Mouse (Mus musculus): ENCODE results near the gene Nsmce3. TPM values are rescaled to one million over a fixed set of nuclear protein-coding genes. Genes with fewer than 3 reads are reported as not detected.

Nsmce3 gene
- total and polyA plus RNA-seq, 3 experiments: 6.4 to 9.1 (median 7.7) TPM

DNA sequence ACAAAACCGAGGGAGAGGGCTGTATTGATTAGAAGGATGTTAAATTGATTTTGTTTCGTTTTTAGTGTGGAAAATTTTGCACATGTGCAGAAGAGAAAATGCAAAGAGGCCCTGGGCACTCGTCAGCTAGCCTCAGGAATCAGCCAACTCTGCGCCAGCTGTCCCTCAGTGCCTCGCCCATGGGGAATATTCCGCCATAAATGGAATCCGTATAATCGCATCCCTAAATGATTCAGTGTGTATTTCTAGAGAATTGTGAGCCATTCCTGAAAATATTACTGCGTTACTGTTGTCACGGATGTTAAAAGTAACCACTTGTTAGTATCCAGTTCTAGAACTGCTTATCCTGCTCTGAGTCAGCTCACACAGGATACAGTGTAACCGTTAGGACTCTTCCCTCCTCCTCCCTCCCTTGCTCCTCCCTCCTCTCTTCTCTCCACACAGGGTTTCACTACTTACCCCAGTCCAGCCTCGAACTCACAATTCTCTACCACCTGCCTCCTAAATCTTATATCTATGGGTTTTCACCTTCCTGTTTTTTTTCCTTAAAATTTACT, 16.2 kb downstream of the Nsmce3 start:
- Histone ChIP-seq H3K4me1 (ENCODE audit: control insufficient read depth in 1 of 2, insufficient read depth in 2 of 2) (no peaks in the 10 kb centered on the region; a peak in 1 of 4 replicates), H3K27ac (ENCODE audit: insufficient read depth, low read depth) (no peak overlapping the region), H3K27me3 (replicated peaks) (no peaks in the 10 kb centered on the region), H3K9ac (ENCODE audit: insufficient read depth, low read depth) (peak overlapping the region; percentile 18; the same call in 1 of the 2 replicates), H3K36me3 (replicated peaks in 1 of 2; ENCODE audit: control insufficient read depth in 1 of 2, insufficient read depth in 1 of 2, low read length in 1 of 2) (no peaks in the 10 kb centered on the region), H3K4me2 (ENCODE audit: insufficient read depth, low read depth, poor library complexity, severe bottlenecking) (peak overlapping the region; percentile 82; the same call in 1 of the 2 replicates), H3K4me3 (replicated peaks in 1 of 3; ENCODE audit: low read depth in 2 of 3, low read length in 2 of 3, poor library complexity in 1 of 3) (peak overlapping the region; percentile 30 to 55 (median 42)), H3K9me3 (replicated peaks; ENCODE audit: low read length) (no peaks in the 10 kb centered on the region), H3K79me2 (replicated peaks; ENCODE audit: control insufficient read depth, extremely low read depth, insufficient read depth, poor library complexity, severe bottlenecking) (no peaks in the 10 kb centered on the region)
- no peak for TF ChIP-seq RCOR1 (conservative IDR thresholded peaks at IDR 0.05; ENCODE audit: low read depth, low read length)
- no peak for TF ChIP-seq MAZ (IDR thresholded peaks at IDR 0.05; ENCODE audit: low read depth, low read length)
- 0 out of 2 replicates have a peak, but pooled peaks have one; percentile 26 for TF ChIP-seq NRF1 (IDR thresholded peaks at IDR 0.05; ENCODE audit: low read depth, low read length)
- dilution Hi-C loops (cut with MboI; ENCODE audit: extremely low pct_ligation_motif_present, extremely low pct_unique_long_range_greater_than_20kb, low sequenced_read_pairs) (no loop called here), in situ Hi-C loops (cut with MboI; ENCODE audit: low pct_ligation_motif_present, low pct_unique_long_range_greater_than_20kb, low sequenced_read_pairs) (no loop called here)
- DNase-seq (ENCODE audit: extremely low read depth): no peak

DNA sequence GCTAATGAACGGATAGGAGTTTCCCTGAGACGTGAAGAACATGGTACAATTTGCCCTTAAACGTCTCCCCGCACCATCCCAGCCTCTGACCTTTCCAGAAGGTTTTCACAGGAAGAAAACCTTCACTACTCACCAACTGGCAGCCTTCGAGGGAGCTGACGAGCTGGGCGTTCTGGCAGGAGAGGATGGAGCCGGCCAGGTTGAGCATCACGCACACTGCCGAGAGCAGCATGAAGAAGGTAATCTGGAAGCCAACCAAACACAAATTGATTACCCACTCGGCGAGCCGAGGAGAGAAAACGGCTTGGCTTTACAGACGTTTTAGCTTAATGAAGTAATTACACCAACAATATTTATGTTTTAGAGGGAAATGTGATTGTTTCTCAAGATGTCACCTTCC, 16.8 kb downstream of the Nsmce3 start:
- no peak for TF ChIP-seq USF1 (IDR thresholded peaks at IDR 0.05; ENCODE audit: low read depth, low read length)
- TF ChIP-seq PAX5 (IDR thresholded peaks at IDR 0.05; ENCODE audit: low read length): no peak
- no peak for TF ChIP-seq ZMIZ1 (IDR thresholded peaks at IDR 0.05; ENCODE audit: low read depth, low read length)
- TF ChIP-seq EP300 (IDR thresholded peaks at IDR 0.05; ENCODE audit: low read length): no peak
- TF ChIP-seq MAZ (IDR thresholded peaks at IDR 0.05; ENCODE audit: low read depth, low read length): no peak
- no peak for TF ChIP-seq MAX (IDR thresholded peaks at IDR 0.05; ENCODE audit: low read length)
- TF ChIP-seq TCF12 (IDR thresholded peaks at IDR 0.05; ENCODE audit: low read depth, low read length): no peak
- H3K9me3 ChIP-seq (replicated peaks; ENCODE audit: low read length): no peaks in the 10 kb centered on the region
- no peak for DNase-seq (ENCODE audit: extremely low read depth)
- H3K4me2 ChIP-seq (ENCODE audit: insufficient read depth, low read depth, poor library complexity, severe bottlenecking): peak overlapping the region; percentile 82
- H3K36me3 ChIP-seq (replicated peaks in 1 of 2; ENCODE audit: control insufficient read depth in 1 of 2, insufficient read depth in 1 of 2, low read length in 1 of 2): no peaks in the 10 kb centered on the region
- H3K4me1 ChIP-seq (ENCODE audit: control insufficient read depth in 1 of 2, insufficient read depth in 2 of 2): no peaks in the 10 kb centered on the region; a peak in 1 of 4 replicates
- in situ Hi-C loops (cut with MboI; ENCODE audit: low pct_ligation_motif_present, low pct_unique_long_range_greater_than_20kb, low sequenced_read_pairs) (no loop called here), dilution Hi-C loops (cut with MboI; ENCODE audit: extremely low pct_ligation_motif_present, extremely low pct_unique_long_range_greater_than_20kb, low sequenced_read_pairs) (no loop called here)
- no peaks in the 10 kb centered on the region for H3K27me3 ChIP-seq (replicated peaks)
- no peak overlapping the region for H3K27ac ChIP-seq (ENCODE audit: insufficient read depth, low read depth)
- peak overlapping the region; percentile 18; the same call in 1 of the 2 replicates for H3K9ac ChIP-seq (ENCODE audit: insufficient read depth, low read depth)
- no peaks in the 10 kb centered on the region for H3K79me2 ChIP-seq (replicated peaks; ENCODE audit: control insufficient read depth, extremely low read depth, insufficient read depth, poor library complexity, severe bottlenecking)
- peak overlapping the region; percentile 30 to 55 (median 42) for H3K4me3 ChIP-seq (replicated peaks in 1 of 3; ENCODE audit: low read depth in 2 of 3, low read length in 2 of 3, poor library complexity in 1 of 3)

DNA sequence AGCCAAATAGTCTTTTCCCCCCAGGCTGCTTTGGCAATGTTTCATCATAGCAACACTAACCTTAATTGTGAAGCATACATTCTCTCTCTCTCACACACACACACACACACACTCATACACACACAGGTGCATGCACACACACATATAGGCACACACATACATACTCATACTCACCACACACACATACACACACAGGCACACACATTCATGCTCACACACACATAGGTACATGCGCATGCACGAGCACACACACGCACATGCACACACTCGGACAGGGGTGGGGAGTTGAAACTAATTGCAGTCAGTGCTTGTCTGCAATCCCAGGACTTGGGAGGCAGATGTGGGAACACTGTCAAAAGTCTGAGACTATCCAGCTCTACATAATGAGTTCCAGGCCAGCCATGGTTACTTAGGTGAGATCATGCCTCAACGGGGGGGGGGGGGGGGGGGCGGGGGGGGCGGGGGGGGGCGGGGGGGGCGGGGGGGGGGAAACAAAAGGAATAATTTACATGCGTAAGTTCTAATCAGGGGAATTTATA, 17.3 kb downstream of the Nsmce3 start:
- no peak for TF ChIP-seq ETS1 (conservative IDR thresholded peaks at IDR 0.05; ENCODE audit: low read depth, low read length)
- no peaks in the 10 kb centered on the region; a peak in 1 of 4 replicates for H3K4me1 ChIP-seq (ENCODE audit: control insufficient read depth in 1 of 2, insufficient read depth in 2 of 2)
- no peaks in the 10 kb centered on the region for H3K36me3 ChIP-seq (replicated peaks in 1 of 2; ENCODE audit: control insufficient read depth in 1 of 2, insufficient read depth in 1 of 2, low read length in 1 of 2)
- no peak overlapping the region for H3K9ac ChIP-seq (ENCODE audit: insufficient read depth, low read depth)
- peak overlapping the region; percentile 82 for H3K4me2 ChIP-seq (ENCODE audit: insufficient read depth, low read depth, poor library complexity, severe bottlenecking)
- in situ Hi-C loops (cut with MboI; ENCODE audit: low pct_ligation_motif_present, low pct_unique_long_range_greater_than_20kb, low sequenced_read_pairs): no loop called here
- H3K79me2 ChIP-seq (replicated peaks; ENCODE audit: control insufficient read depth, extremely low read depth, insufficient read depth, poor library complexity, severe bottlenecking): no peaks in the 10 kb centered on the region
- dilution Hi-C loops (cut with MboI; ENCODE audit: extremely low pct_ligation_motif_present, extremely low pct_unique_long_range_greater_than_20kb, low sequenced_read_pairs): no loop called here
- DNase-seq (ENCODE audit: extremely low read depth): no peak
- H3K27ac ChIP-seq (ENCODE audit: insufficient read depth, low read depth): no peak overlapping the region
- no peaks in the 10 kb centered on the region for H3K9me3 ChIP-seq (replicated peaks; ENCODE audit: low read length)
- H3K27me3 ChIP-seq (replicated peaks): no peaks in the 10 kb centered on the region
- no peak overlapping the region for H3K4me3 ChIP-seq (replicated peaks in 1 of 3; ENCODE audit: low read depth in 2 of 3, low read length in 2 of 3, poor library complexity in 1 of 3)
